Mouse (Mus musculus): Measurements from ENCODE around the gene Rad54l2. TPM values are rescaled to one million over a fixed set of nuclear protein-coding genes. Genes with fewer than 3 reads are reported as not detected.
A peak's percentile ranks its signal among the peaks of the same experiment; 100 is the strongest.

The Rad54l2 gene
- polyA plus RNA-seq, 1 experiment from 2014 or later: 8.5 TPM

DNA sequence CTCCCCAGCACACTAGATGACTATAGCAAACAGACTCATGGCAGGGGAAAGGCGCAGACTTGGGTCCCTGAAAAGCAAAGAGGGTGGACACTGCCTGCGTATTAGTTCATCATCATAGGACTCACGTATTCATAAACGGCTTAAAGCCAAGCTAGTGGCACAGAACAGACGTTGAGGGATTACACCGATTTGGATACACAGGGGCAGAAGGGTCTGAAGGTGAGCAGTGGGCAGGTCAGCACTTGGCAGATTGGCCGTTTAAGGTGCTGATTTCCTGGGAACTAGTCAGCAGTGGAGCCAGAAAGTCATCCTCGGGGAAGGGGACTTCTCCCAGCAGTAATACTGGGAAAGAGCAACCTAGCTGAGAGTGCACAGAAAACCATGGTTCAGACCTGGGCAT is 100.2 kb downstream of the Rad54l2 start:
- Histone ChIP-seq H3K4me3 (no peak overlapping the region), H3K9ac (no peak overlapping the region), H3K9me3 (no peaks in the 10 kb centered on the region), H3K27me3 (no peaks in the 10 kb centered on the region), H3K4me1 (peaks cover 20% of the 10 kb centered on the region), H3K36me3 (peaks cover 14% of the 10 kb centered on the region), H3K27ac (no peak overlapping the region), H3K4me2 (no peak overlapping the region)
- ATAC-seq (ENCODE audit: insufficient number of reproducible peaks, insufficient read depth, low FRiP score, low TSS enrichment, low read depth): no peak
- WGBS: 84% methylated on average over 8 of the region's 8 CpGs

- H3K27ac ChIP-seq: no peak overlapping the region
- WGBS: 27% methylated on average over 8 of the region's 8 CpGs
- no peak for ATAC-seq (ENCODE audit: insufficient number of reproducible peaks, insufficient read depth, low FRiP score, low TSS enrichment, low read depth)
Observed at GRCm38 (mm10) chr9:106686983-106687650, 101.9 kb downstream of the Rad54l2 start.

DNA sequence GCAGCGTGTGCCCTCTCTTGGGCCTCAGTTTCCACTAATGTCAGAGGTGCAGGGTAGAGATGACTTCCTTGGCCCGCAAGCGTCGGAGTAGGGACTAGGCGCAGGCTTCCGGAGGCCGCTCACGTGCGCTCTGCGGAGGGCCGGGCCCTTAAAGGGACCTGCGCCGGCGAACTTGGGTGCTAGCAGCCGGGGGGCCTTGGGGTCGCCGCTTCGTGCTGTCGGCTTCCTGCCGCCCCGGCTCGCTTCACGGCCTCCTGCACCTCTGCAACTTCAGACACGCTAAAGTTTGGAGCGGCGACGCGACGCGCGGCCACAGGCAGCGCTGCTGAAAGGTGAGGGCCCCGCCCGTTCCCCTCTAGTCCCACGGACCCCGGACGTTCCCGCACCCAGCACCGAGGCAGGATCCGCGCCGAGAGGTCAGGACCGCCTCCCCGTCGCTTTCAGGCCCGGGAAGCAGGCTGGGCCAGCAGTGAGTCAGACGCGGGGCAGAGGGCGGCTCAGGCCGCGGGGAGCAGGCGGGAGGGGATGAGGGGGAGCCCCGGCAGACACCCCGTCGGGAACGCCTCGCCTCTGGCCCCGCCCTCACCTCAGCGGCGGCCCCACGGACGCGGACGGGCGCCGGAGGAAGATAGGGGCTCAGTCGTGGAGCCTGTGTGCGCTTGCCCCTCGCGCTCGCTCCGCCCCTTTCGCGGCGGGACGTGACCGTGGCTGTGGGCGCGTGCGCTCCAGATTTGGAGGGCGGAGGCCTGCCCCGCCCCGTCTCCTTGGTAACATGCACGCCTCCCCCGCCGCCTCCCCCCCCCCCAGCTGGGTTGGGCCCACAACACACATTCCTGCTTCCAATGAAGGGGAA is 103.5 kb downstream of the Rad54l2 start, which contains the start of gene Tex264:
Gene Tex264 (minus strand): TSS at position 679 of the 853 bp plus-strand sequence.
- H3K27me3 ChIP-seq: no peaks in the 10 kb centered on the region
- ATAC-seq (ENCODE audit: insufficient number of reproducible peaks, insufficient read depth, low FRiP score, low TSS enrichment, low read depth): peak; percentile 90
- peak within 1 kb of the TSS; percentile 88 for H3K27ac ChIP-seq
- WGBS: under 1% methylated on average over 83 of the region's 86 CpGs
- H3K4me1 ChIP-seq: peaks cover 20% of the 10 kb centered on the region
- H3K4me2 ChIP-seq: peak within 1 kb of the TSS; percentile 89
- no peaks in the 10 kb centered on the region for H3K9me3 ChIP-seq
- H3K4me3 ChIP-seq: peak within 1 kb of the TSS; percentile 69
- H3K36me3 ChIP-seq: peaks cover 17% of the 10 kb centered on the region
- H3K9ac ChIP-seq: peak within 1 kb of the TSS; percentile 83

More at GRCm38 (mm10) chr9:106686983-106687650, 101.9 kb downstream of the Rad54l2 start:
- H3K9me3 ChIP-seq: no peaks in the 10 kb centered on the region
- peak overlapping the region; percentile 26; the same call in 1 of the 2 replicates for H3K4me2 ChIP-seq
- H3K27me3 ChIP-seq: no peaks in the 10 kb centered on the region
- peaks cover under 1% of the 10 kb centered on the region for H3K36me3 ChIP-seq
- H3K4me3 ChIP-seq: no peak overlapping the region
- 0 out of 2 replicates have a peak overlapping the region, but pooled peaks have one; percentile 16 for H3K9ac ChIP-seq
- H3K4me1 ChIP-seq: peaks cover 20% of the 10 kb centered on the region

- Histone ChIP-seq H3K9me3 (no peaks in the 10 kb centered on the region), H3K4me2 (peak overlapping the region; percentile 89), H3K4me3 (peak overlapping the region; percentile 69), H3K27ac (peak overlapping the region; percentile 88), H3K27me3 (no peaks in the 10 kb centered on the region), H3K4me1 (peaks cover 20% of the 10 kb centered on the region), H3K9ac (peak overlapping the region; percentile 83), H3K36me3 (peaks cover 23% of the 10 kb centered on the region)
- WGBS: under 1% methylated on average over 13 of the region's 14 CpGs
- ATAC-seq (ENCODE audit: insufficient number of reproducible peaks, insufficient read depth, low FRiP score, low TSS enrichment, low read depth): 0 out of 2 replicates have a peak, but pooled peaks have one; percentile 4
Observed at GRCm38 (mm10) chr9:106684918-106685248, 104.1 kb downstream of the Rad54l2 start.

- no peak for ATAC-seq (ENCODE audit: insufficient number of reproducible peaks, insufficient read depth, low FRiP score, low TSS enrichment, low read depth)
- Histone ChIP-seq H3K36me3 (peaks cover 29% of the 10 kb centered on the region), H3K27ac (no peak overlapping the region), H3K4me1 (peaks cover 20% of the 10 kb centered on the region), H3K9ac (peak overlapping the region; percentile 83), H3K27me3 (no peaks in the 10 kb centered on the region), H3K9me3 (no peaks in the 10 kb centered on the region), H3K4me2 (peak overlapping the region; percentile 89), H3K4me3 (peak overlapping the region; percentile 69)
- WGBS: 77% methylated on average over 6 of the region's 6 CpGs
Observed at GRCm38 (mm10) chr9:106684093-106684872, 104.7 kb downstream of the Rad54l2 start.

DNA sequence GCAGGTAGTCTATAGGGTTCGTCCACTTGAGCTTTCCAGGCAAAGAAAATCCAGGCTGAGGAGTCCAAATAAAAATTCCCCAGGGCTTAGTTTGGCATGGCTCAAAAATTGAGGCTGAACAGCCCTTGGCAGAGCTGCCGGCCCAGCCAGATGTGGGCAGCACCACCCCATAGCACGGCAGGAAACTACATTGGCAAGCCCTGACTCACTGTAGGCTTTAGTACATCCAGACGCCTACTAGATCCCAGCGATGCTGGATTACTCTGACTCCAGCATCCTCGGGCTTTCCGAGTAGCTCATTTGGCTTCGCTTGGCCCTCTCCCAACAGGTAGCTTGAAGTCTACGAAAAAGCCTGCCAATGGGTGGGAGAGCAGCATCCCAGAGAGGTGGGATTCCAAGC is 108.0 kb downstream of the Rad54l2 start:
- no peak for ATAC-seq (ENCODE audit: insufficient number of reproducible peaks, insufficient read depth, low FRiP score, low TSS enrichment, low read depth)
- Histone ChIP-seq H3K4me3 (no peak overlapping the region), H3K9me3 (no peaks in the 10 kb centered on the region), H3K36me3 (peaks cover 44% of the 10 kb centered on the region), H3K4me2 (no peak overlapping the region), H3K4me1 (peaks cover 11% of the 10 kb centered on the region), H3K9ac (no peak overlapping the region), H3K27ac (no peak overlapping the region), H3K27me3 (no peaks in the 10 kb centered on the region)
- 86% methylated on average over 9 of the region's 9 CpGs for WGBS

GRCm38 (mm10) chr9:106678242-106678641 is 110.8 kb downstream of the Rad54l2 start:
- Histone ChIP-seq H3K4me3 (no peak overlapping the region), H3K27ac (no peak overlapping the region), H3K4me1 (no peaks in the 10 kb centered on the region; the same call in 1 of the 2 replicates), H3K27me3 (no peaks in the 10 kb centered on the region), H3K36me3 (peaks cover 61% of the 10 kb centered on the region), H3K4me2 (no peak overlapping the region), H3K9me3 (no peaks in the 10 kb centered on the region), H3K9ac (no peak overlapping the region)
- ATAC-seq (ENCODE audit: insufficient number of reproducible peaks, insufficient read depth, low FRiP score, low TSS enrichment, low read depth): no peak
- WGBS: 68% methylated on average over 4 of the region's 4 CpGs

- H3K27me3 ChIP-seq: no peaks in the 10 kb centered on the region
- no peaks in the 10 kb centered on the region for H3K9me3 ChIP-seq
- ATAC-seq (ENCODE audit: insufficient number of reproducible peaks, insufficient read depth, low FRiP score, low TSS enrichment, low read depth): no peak
- H3K9ac ChIP-seq: no peak overlapping the region
- 80% methylated on average over 5 of the region's 5 CpGs for WGBS
- no peak overlapping the region for H3K27ac ChIP-seq
- no peak overlapping the region for H3K4me2 ChIP-seq
- H3K36me3 ChIP-seq: peaks cover 67% of the 10 kb centered on the region
- no peak overlapping the region for H3K4me3 ChIP-seq
- H3K4me1 ChIP-seq: no peaks in the 10 kb centered on the region
Observed at GRCm38 (mm10) chr9:106677702-106678101, 111.3 kb downstream of the Rad54l2 start.

DNA sequence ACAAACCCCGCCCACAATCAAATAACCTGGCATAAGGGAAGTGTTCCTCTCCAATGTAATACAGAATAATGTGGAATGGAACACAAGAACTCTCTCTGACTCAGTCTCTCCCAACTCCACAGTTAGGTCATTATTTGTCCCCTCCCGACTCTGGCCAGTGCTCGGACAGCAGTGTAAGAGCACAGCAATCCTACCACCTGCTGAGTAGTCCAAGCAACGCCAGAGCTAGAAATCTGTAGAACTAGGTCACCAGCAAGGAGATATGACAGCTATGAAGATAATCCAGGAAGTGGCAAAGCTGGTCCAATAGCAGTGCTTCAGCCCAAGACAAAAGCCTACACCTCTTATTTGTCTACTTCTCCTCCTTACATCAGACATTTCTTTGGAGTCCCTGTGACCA is 112.4 kb downstream of the Rad54l2 start:
- Histone ChIP-seq H3K4me3 (no peak overlapping the region), H3K4me1 (no peaks in the 10 kb centered on the region), H3K9ac (no peak overlapping the region), H3K36me3 (peaks cover 72% of the 10 kb centered on the region), H3K27me3 (no peaks in the 10 kb centered on the region), H3K9me3 (no peaks in the 10 kb centered on the region), H3K4me2 (no peak overlapping the region), H3K27ac (no peak overlapping the region)
- no peak for ATAC-seq (ENCODE audit: insufficient number of reproducible peaks, insufficient read depth, low FRiP score, low TSS enrichment, low read depth)
- WGBS: 83% methylated on average over 4 of the region's 4 CpGs

DNA sequence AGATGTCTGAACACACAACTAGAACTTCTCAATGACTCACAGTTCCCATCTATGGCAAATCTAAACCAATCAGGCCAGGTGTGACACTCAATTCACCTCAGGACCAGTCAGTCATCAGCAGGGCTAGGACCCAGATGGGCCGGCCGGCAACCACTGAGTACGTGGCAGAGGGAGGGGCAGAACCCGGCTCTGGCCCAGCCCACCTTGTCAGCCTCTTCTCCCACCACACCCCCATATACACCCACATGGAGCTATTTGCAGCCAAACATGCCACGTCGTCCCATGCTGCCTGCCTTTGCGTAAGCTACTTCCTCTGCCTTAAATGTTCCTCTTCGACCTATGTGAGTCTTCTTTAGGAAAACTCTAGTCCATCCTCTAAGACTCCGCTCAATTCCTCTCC is 113.0 kb downstream of the Rad54l2 start:
- WGBS: 73% methylated on average over 9 of the region's 9 CpGs
- Histone ChIP-seq H3K4me1 (no peaks in the 10 kb centered on the region), H3K27me3 (no peaks in the 10 kb centered on the region), H3K36me3 (peaks cover 72% of the 10 kb centered on the region), H3K9ac (no peak overlapping the region), H3K4me2 (no peak overlapping the region), H3K27ac (no peak overlapping the region), H3K9me3 (no peaks in the 10 kb centered on the region), H3K4me3 (no peak overlapping the region)
- no peak for ATAC-seq (ENCODE audit: insufficient number of reproducible peaks, insufficient read depth, low FRiP score, low TSS enrichment, low read depth)

GRCm38 (mm10) chr9:106675480-106675879 is 113.5 kb downstream of the Rad54l2 start:
- Histone ChIP-seq H3K4me1 (no peaks in the 10 kb centered on the region), H3K27me3 (no peaks in the 10 kb centered on the region), H3K4me3 (no peak overlapping the region), H3K4me2 (no peak overlapping the region), H3K36me3 (peaks cover 72% of the 10 kb centered on the region), H3K27ac (no peak overlapping the region), H3K9ac (no peak overlapping the region), H3K9me3 (no peaks in the 10 kb centered on the region)
- ATAC-seq (ENCODE audit: insufficient number of reproducible peaks, insufficient read depth, low FRiP score, low TSS enrichment, low read depth): no peak
- WGBS: 0% methylated on average over 1 of the region's 1 CpGs
